Mouse (Mus musculus): ENCODE data around the gene Tdp2. TPM values are rescaled to one million over a fixed set of nuclear protein-coding genes. Genes with fewer than 3 reads are reported as not detected.

The Tdp2 gene
- 16.2 and 19.9 TPM in 2 replicates for polyA plus RNA-seq (2012; ENCODE audit: insufficient read depth, insufficient read length, missing spikeins)

DNA sequence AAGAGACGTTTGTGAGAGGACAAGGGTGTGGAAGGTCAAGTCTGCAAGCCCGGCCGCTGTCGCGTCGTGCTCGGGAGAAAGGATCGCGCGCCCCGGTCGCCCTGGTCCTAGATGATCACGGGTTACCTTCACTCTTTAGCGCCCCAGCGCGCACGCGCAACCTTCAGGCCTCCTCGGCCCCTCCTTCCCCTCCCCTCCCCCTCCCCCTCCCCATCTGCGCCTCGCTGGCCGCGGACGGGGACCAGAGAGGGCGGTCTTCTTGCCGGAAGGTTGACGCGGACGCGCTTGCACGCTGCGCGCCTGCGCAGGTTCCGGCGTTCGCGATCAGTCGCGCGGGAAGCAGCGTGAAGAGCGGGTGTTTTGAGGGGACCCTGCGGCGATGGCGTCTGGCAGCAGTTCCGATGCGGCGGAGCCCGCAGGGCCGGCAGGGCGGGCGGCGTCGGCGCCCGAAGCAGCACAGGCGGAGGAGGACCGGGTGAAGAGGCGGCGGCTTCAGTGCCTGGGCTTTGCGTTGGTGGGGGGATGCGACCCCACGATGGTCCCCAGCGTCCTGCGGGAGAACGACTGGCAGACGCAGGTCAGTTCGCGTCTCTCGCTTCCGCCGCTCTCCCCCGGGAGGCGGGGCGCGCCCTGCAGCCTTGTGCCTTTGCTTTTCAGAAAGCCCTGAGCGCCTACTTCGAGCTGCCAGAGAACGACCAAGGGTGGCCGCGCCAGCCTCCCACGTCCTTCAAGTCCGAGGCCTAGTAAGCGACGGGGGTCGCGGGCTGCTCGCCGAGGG is at the start of gene Tdp2, which contains the start of gene Acot13:
TSS of gene Tdp2 (plus strand) at position 327 of the 778 bp plus-strand sequence.
TSS of gene Acot13 (minus strand) at position 188 of the 778 bp plus-strand sequence.
- H3K4me3 ChIP-seq (ENCODE audit: insufficient read depth, low read depth, low read length), result peak within 1 kb of the TSS; percentile 97
- peaks cover 6% of the 10 kb centered on the region; the same call in 1 of the 2 replicates for H3K4me1 ChIP-seq (ENCODE audit: control insufficient read depth, insufficient read depth, insufficient read length, low read length)
- H3K27ac ChIP-seq (replicated peaks; ENCODE audit: low read depth, low read length), result peak within 1 kb of the TSS; percentile 96

DNA sequence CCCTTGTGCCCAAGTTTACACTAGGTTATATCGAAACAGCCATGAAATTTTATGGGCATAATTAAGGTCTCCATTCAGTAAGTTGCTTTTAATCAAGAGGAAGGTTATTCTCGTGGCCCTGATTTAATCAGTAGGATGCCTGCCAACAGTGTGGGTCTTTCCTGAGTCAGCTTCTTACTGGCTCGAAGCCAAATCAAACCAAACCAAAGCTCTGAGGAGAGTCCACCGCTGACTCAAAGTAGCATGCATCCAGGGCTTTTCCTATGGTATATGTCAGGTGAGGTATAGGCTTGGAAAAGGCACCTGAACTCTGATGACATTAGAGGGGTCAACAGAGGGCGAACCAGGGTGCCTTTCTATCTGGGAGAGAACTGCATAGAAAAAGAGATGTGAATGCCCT is 49.6 kb upstream of the Tdp2 start:
- Histone ChIP-seq H3K4me3 (ENCODE audit: insufficient read depth, low read depth, low read length) (no peak overlapping the region), H3K27ac (replicated peaks; ENCODE audit: low read depth, low read length) (no peak overlapping the region), H3K4me1 (ENCODE audit: control insufficient read depth, insufficient read depth, insufficient read length, low read length) (no peaks in the 10 kb centered on the region)

- H3K4me3 ChIP-seq (ENCODE audit: insufficient read depth, low read depth, low read length), result no peak overlapping the region
- H3K27ac ChIP-seq (replicated peaks; ENCODE audit: low read depth, low read length), result no peak overlapping the region
- H3K4me1 ChIP-seq (ENCODE audit: control insufficient read depth, insufficient read depth, insufficient read length, low read length), result no peaks in the 10 kb centered on the region
These were observed 45.4 kb upstream of the Tdp2 start for GRCm38 (mm10) chr13:24786014-24786490.

DNA sequence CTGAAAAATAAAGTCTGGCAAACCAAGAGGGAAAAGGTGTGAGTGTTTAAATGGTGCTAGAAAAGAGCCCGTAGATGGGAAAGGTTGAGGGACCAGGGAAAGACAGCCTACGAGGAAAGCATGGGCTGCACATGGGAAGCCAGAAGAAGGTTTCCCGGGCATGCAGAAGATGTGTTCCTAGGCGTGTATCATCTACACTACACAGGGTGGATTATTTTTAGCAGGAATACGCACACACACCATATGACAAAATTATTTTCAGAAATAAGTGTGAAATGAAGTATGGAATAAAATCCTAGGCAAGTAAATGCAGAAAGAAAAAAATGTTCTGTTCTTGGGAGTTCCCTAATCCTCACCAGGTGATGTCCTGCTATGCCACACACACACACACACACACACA is 44.0 kb upstream of the Tdp2 start:
- H3K27ac ChIP-seq (replicated peaks; ENCODE audit: low read depth, low read length), result no peak overlapping the region
- H3K4me1 ChIP-seq (ENCODE audit: control insufficient read depth, insufficient read depth, insufficient read length, low read length), result peaks cover under 1% of the 10 kb centered on the region; the same call in 1 of the 2 replicates
- no peak overlapping the region for H3K4me3 ChIP-seq (ENCODE audit: insufficient read depth, low read depth, low read length)

DNA sequence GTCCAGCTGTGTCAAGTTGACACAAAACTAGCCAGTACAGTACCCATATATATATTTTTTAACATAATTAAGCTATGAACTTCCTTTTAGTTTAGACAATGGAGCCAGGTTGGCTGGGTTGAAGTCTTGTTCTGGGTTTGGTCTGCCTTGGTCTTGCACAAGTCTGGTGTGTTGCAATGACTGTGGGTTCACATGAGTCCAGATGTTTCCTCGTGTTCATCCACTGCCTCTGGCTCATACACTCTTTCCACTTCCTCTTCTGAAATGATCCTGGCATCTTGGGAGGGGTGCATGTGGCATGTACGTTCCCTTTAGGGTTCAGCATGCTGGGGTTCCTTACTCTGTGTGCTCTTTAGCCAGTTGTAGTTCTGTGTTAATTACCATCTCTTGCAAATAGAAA is 40.1 kb upstream of the Tdp2 start:
- Histone ChIP-seq H3K4me3 (ENCODE audit: insufficient read depth, low read depth, low read length) (no peak overlapping the region), H3K4me1 (ENCODE audit: control insufficient read depth, insufficient read depth, insufficient read length, low read length) (peaks cover 2% of the 10 kb centered on the region; the same call in 1 of the 2 replicates), H3K27ac (replicated peaks; ENCODE audit: low read depth, low read length) (no peak overlapping the region)

DNA sequence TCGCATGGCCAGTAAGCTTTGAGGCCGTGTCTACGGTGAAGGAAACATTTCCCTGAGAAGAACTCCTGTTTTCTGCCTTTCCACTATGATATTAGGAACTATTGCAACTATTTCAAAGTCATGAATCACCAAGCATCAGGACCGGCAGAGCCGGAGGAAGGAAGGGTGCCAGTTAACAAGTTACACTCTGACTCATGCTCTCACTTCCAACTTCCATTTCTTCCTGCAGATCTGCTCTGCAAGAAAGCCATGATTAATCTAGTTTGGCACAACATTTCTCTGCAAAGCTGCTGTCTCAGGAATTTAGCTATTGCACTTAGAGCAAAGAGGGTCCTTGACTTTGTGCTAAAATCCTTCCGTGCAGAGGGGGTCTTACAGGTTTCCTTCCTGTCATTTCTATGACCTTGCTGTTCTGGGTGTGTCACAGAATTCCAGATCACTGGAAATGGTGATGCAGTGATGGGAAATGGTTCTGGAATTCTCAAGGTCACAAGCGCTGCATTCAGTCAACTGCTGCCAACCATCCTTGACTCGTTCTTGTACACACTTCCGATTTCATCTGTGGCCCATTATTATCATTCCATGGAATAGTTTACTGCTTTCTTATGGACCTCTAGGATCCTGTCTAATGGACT is 39.0 kb upstream of the Tdp2 start:
- Histone ChIP-seq H3K4me3 (ENCODE audit: insufficient read depth, low read depth, low read length) (no peak overlapping the region), H3K27ac (replicated peaks; ENCODE audit: low read depth, low read length) (peak overlapping the region; percentile 83), H3K4me1 (ENCODE audit: control insufficient read depth, insufficient read depth, insufficient read length, low read length) (peaks cover 2% of the 10 kb centered on the region; the same call in 1 of the 2 replicates)

- Histone ChIP-seq H3K4me3 (ENCODE audit: insufficient read depth, low read depth, low read length) (no peak overlapping the region), H3K27ac (replicated peaks; ENCODE audit: low read depth, low read length) (no peak overlapping the region), H3K4me1 (ENCODE audit: control insufficient read depth, insufficient read depth, insufficient read length, low read length) (no peaks in the 10 kb centered on the region; the same call in 1 of the 2 replicates)
These were observed 32.8 kb upstream of the Tdp2 start for GRCm38 (mm10) chr13:24798686-24799085.

DNA sequence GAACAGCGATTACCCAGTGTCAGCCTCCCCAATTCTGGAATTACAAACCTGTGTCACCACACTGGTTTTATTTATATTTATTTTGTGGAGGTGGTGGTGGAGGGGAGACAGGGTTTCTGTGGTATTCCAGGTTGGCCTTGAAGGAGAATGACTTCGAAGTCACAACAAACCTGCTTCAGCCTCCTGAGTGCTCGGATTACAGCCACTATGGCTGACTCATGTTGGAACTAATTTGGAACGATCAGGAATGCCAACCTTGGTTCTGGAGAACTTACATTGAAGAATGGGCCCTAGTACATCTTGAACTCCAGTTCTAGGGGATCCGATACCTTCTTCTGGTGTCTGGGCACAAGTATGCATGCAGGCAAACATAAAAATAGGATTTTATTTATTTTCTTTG is 32.1 kb upstream of the Tdp2 start:
- H3K27ac ChIP-seq (replicated peaks; ENCODE audit: low read depth, low read length), result peak overlapping the region; percentile 94; the same call in 1 of the 2 replicates
- H3K4me1 ChIP-seq (ENCODE audit: control insufficient read depth, insufficient read depth, insufficient read length, low read length), result no peaks in the 10 kb centered on the region
- peak overlapping the region; percentile 64; the same call in 1 of the 2 replicates for H3K4me3 ChIP-seq (ENCODE audit: insufficient read depth, low read depth, low read length)

- H3K4me3 ChIP-seq (ENCODE audit: insufficient read depth, low read depth, low read length), result peak overlapping the region; percentile 64
- no peaks in the 10 kb centered on the region for H3K4me1 ChIP-seq (ENCODE audit: control insufficient read depth, insufficient read depth, insufficient read length, low read length)
- H3K27ac ChIP-seq (replicated peaks; ENCODE audit: low read depth, low read length), result peak overlapping the region; percentile 94
These were observed 31.4 kb upstream of the Tdp2 start for GRCm38 (mm10) chr13:24799925-24800673.

DNA sequence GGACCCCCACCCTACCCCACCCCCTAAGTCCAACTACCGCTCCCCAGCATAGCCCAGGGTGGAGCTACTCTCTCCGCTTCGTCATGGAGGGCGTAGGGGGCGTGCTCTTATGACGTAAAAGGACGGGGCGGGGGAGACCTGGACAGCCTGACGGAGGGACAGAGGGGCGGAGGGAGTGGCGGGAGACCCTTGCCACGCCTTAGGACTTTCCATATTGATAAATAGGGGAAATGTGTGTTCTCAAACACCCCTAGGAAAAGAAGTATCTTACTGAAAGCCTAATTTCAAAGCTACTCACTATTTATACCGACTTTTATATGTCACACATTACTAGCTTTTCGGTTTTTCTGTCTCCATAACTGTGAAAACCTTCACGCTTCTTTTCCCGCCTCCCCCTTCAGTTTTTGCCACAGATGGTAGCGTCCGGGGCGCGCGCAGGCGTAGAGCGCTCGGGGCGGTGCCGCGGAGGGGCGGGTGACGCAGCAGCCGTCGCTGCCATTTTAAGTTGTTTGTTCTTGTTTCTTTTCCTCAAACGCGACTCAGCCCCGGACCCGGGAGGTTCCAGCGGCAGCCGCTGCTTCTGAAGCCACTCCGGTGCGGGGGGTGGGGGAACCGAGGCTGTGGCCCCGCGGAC is 30.7 kb upstream of the Tdp2 start:
- Histone ChIP-seq H3K4me3 (ENCODE audit: insufficient read depth, low read depth, low read length) (peak overlapping the region; percentile 99), H3K4me1 (ENCODE audit: control insufficient read depth, insufficient read depth, insufficient read length, low read length) (no peaks in the 10 kb centered on the region), H3K27ac (replicated peaks; ENCODE audit: low read depth, low read length) (peak overlapping the region; percentile 99)

DNA sequence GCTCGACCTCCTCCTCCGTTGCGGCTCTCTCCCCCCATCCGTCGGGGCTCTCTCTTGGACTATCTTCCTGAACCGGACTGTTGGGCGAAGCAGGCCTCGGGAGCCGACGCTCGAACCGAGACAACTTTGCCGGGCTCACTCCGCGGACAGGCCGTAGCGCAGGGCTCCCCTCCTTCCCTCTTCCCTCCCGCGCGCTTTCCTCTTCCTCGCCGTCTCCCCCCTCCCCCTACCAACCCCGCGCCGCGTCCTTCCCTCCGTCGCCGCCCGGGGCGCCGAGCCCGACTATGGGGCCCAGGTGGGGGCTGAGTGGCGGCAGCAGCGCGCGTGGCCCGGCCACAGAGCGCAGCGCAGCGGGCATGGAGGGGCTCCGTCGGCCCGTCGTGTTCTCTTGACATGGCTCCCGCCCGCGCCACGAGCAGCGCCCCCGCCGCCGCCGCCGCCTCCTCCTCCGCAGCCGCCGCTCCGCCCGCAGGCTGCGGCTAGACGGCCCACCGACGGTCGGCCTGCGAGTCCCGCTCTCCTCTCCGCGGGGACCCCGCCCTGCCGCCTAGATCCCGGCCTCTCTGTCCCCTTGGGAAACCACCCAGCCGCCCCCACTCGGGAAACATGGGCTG is 30.1 kb upstream of the Tdp2 start, which contains the start of gene BC005537:
TSS of gene BC005537 (plus strand) at position 350 of the 614 bp plus-strand sequence.
- H3K4me3 ChIP-seq (ENCODE audit: insufficient read depth, low read depth, low read length), result peak within 1 kb of the TSS; percentile 99
- H3K27ac ChIP-seq (replicated peaks; ENCODE audit: low read depth, low read length), result peak within 1 kb of the TSS; percentile 99
- no peaks in the 10 kb centered on the region for H3K4me1 ChIP-seq (ENCODE audit: control insufficient read depth, insufficient read depth, insufficient read length, low read length)

DNA sequence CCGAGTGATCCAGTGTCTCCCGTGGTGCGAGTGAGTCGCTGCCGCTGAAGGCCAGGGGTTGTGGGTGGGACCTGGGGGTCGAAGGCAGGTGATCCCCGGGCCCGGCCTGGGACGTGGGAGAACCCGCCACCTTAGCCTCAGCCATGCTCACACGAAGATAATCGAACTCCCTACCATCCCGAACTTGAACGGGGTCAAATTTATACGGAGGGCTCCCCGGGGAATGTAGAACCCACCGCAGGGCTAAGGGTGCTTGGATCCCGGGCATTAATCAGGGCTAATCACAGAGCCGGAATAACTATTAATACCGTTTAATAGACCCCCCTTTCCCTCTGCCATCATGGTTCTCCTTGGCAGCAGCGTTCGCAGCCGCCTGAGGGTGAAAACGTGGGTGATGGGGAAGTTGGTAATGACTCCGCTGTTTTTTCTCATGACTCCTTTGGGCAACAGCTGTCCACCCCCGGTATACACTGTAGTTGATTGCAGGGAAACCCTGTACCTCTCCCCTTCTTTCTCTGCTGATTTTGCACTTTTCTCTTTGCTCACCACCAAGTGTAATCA is 29.3 kb upstream of the Tdp2 start:
- peak overlapping the region; percentile 79 for H3K27ac ChIP-seq (replicated peaks; ENCODE audit: low read depth, low read length)

GRCm38 (mm10) chr13:24803196-24803595 is 28.3 kb upstream of the Tdp2 start:
- peak overlapping the region; percentile 99 for H3K4me3 ChIP-seq (ENCODE audit: insufficient read depth, low read depth, low read length)
- no peak overlapping the region; the same call in 1 of the 2 replicates for H3K27ac ChIP-seq (replicated peaks; ENCODE audit: low read depth, low read length)
- H3K4me1 ChIP-seq (ENCODE audit: control insufficient read depth, insufficient read depth, insufficient read length, low read length), result no peaks in the 10 kb centered on the region

More for the DNA sequence above, 29.3 kb upstream of the Tdp2 start:
- H3K4me3 ChIP-seq (ENCODE audit: insufficient read depth, low read depth, low read length), result peak overlapping the region; percentile 99
- H3K4me1 ChIP-seq (ENCODE audit: control insufficient read depth, insufficient read depth, insufficient read length, low read length), result no peaks in the 10 kb centered on the region

GRCm38 (mm10) chr13:24806079-24806478 is 25.4 kb upstream of the Tdp2 start:
- H3K4me3 ChIP-seq (ENCODE audit: insufficient read depth, low read depth, low read length), result no peak overlapping the region
- H3K27ac ChIP-seq (replicated peaks; ENCODE audit: low read depth, low read length), result no peak overlapping the region

More at GRCm38 (mm10) chr13:24806079-24806478, 25.4 kb upstream of the Tdp2 start:
- H3K4me1 ChIP-seq (ENCODE audit: control insufficient read depth, insufficient read depth, insufficient read length, low read length), result no peaks in the 10 kb centered on the region
